Mouse (Mus musculus) c-Kit-positive CD71-positive TER-119-positive erythroid progenitor cells, embryonic 14.5 days (primary cell): ENCODE data around the gene Gsto2.
A peak's percentile ranks its signal among the peaks of the same experiment; 100 is the strongest.

ENCODE experiments used
- DNase-seq: peaks from one replicate; pipeline ENCODE4 v3.0.0-alpha.2; 2013; ENCODE audit warnings: low spot score

Gsto2 gene

DNA sequence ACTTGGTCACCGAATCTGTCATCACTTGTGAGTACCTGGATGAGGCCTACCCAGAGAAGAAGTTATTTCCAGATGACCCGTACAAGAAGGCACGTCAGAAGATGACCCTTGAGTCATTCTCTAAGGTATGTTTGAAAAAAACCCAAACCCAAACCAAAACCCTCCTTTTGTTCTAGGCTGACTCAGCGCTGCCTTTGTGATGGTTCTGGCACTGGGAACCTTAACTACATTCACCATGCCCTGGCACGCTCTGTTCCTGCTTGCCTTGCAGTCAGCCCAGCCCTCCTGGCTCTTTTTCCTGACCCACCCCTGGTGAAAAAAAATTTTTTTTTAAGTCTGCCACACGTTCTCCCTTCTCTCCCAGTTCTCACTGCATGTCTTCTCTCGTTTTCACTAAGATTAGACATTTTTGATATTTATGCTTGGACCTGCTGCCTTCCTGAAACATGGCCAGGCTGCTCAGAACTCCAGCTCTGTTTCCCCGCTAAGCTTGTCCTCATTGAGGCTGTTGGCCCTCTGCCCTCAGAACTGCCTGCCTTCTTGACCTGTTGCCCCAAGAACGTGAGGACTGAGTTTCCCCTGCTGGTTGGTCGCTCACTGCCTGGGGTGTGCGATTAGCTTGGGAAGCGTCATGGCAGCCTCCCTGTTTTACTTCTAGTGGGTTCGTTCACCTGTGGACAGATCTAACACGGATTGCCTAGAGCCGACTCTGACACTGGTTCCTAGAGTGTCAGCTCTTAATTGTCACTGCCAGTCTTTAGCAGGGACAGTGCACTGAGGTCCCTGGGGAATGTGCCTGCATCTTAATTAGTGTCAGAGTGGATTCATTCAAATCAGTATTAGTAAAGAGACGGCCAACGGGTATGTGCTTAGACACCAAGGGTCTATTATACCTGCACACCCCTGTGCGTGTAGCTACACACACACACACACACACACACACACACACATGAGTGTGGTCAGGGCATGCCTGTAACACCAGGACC, 7.1 kb upstream of the Gsto2 start:
- no peak for DNase-seq

GRCm38 (mm10) chr19:47859180-47859579, 6.2 kb upstream of the Gsto2 start:
- no peak for DNase-seq

DNA sequence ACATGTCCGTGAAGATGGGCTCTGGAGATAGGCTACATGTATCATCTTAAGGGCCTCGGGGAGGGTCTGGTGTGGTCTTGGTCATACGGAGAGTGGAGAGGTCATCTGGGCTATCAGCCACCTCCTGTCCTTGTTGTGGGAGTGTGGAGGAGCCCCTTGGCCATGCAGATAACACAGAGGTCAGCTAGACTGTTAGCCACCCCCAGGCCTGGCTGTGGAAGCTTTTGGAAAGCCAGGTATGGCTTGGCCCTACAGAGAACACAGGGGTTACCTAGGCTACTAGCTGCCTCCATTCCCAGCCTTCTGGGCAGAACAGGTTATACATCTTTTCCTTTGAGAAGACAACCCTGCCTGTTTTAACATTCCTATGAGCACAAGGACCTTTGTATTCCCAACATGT, 2.8 kb upstream of the Gsto2 start:
- DNase-seq, result no peak

GRCm38 (mm10) chr19:47864051-47864450, 1.3 kb upstream of the Gsto2 start:
- DNase-seq, result no peak

GRCm38 (mm10) chr19:47864721-47865120, 613 bp upstream of the Gsto2 start:
- no peak for DNase-seq

DNA sequence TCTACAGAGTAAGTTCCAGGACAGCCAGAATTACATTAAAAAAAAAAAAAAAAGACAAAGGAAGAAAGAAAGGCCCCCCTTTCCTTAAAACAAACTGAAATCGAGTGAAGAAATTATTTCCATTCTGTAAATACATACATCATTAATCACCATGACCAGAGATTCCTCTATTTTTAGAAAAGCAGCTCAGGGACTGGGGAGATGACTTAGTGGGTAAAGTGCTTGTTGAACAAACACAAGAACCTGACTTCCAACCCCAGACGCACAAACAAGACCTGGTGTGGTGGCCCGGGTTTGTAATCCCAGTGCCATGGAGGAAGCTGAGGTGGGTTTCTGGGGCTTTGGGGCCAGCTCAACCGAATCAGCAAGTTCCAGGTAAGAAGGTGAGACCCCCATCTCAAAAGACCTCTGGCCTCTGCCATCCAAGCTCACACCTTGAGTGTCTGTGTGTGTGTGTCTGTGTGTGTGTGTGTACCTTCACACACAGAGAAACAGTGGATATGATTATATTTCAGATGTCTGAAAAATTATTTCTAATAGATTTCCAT, 2.4 kb downstream of the Gsto2 start:
- DNase-seq, result no peak

GRCm38 (mm10) chr19:47868951-47869350, 3.6 kb downstream of the Gsto2 start:
- DNase-seq, result no peak

DNA sequence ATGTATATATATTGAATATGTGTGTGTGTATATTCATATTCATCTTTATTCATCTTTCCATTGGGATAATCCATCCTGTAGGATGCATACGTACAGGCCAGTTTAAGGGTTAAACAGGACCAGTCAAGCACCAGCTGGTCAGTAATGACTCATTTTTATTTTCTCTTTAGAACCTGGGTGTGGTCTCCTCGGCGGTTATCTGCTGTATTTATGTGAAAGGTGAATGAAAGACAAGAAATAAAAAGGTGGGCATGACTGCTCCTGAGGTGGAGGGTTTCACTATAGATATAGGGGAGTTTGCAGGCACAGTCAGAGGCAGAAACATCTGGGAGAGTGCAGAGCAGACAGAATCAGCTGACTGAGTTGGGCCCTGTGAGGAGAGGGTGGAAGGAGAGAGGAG, 4.2 kb downstream of the Gsto2 start:
- no peak for DNase-seq

DNA sequence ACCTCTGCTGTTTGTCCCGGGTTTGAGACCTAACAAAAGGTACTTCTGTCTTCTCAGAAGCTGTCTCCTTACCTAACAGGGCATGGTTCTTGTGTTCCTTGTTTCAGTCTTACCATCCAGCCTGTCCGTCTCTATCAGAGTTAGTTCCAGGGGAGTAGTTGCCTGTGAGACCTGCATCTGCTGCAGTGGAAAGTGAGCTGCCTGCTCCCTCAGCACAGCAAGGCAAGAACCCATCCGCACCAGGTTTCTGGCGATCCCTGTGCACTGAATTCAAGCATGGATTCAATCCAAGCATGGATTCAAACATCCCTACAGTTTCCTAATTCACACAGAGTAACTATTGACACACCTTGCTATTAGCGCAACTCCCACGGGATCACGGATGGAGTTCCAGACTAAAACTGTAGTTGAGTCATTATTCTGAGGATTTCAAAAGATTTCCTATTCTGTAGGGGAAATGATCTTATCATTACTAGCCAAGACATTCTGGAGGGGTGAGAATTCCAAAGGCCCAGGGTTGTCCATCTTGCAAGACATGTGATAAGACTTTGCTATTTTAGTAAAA, 4.8 kb downstream of the Gsto2 start:
- no peak for DNase-seq

DNA sequence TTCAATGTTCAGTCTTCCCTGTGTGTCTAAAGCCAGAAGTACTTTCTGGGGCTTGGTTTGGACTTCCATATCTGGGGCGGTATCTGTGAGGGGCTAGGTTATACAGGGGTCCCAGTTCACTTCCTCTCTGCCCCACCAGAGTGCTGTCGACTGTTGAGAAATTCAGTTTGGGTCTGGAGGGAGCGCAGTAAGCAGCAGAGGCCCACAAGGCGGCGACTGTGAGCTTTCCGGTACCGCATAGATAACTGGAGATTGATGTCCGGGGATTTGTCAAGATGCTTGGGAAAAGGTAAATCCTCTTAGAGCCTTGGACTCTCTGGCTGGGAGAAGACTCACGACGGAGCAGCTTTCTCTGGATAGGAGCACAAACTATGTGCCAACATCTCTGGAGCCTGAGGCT, 6.2 kb downstream of the Gsto2 start:
- no peak for DNase-seq

GRCm38 (mm10) chr19:47876252-47876651, 10.9 kb downstream of the Gsto2 start:
- no peak for DNase-seq

GRCm38 (mm10) chr19:47881538-47881937, 16.2 kb downstream of the Gsto2 start:
- DNase-seq, result no peak

DNA sequence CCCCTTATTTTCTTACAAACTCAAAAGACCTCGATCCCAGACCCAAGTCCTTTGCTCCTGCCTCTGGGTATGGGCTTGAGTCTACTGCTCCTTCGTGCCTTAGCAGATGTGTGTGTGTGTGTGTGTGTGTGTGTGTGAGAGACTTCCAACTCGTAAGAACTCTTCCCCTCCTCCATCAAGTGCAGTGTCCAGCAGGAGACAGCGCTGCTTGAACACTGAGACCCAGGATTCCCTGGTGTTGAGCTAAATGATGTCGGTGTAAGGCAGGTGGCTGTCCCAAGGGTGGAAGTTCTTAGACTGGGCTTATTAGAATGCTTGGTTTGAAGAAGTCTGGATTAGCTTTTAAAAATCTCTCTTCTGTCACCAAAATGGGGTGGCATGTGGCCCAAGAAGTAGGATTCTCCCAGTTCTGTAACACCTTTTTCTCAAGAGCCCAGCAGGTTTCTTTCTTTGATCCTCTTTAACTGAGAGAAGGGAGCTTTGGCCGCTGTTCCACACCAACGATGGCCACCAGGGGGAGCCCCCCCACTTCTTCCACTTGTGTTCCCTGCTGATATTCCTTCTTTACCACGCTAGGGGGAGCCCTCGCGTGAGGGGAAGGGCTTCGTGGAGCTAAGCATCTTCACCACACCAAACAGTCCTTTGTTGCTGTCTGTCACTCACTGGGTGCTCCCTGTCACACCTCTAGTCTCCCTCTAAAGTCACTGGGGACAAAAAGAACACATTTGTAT, 17.0 kb downstream of the Gsto2 start:
- DNase-seq, result peak; percentile 85

- no peak for DNase-seq
Measured at GRCm38 (mm10) chr19:47882882-47883254, 17.5 kb downstream of the Gsto2 start.

DNA sequence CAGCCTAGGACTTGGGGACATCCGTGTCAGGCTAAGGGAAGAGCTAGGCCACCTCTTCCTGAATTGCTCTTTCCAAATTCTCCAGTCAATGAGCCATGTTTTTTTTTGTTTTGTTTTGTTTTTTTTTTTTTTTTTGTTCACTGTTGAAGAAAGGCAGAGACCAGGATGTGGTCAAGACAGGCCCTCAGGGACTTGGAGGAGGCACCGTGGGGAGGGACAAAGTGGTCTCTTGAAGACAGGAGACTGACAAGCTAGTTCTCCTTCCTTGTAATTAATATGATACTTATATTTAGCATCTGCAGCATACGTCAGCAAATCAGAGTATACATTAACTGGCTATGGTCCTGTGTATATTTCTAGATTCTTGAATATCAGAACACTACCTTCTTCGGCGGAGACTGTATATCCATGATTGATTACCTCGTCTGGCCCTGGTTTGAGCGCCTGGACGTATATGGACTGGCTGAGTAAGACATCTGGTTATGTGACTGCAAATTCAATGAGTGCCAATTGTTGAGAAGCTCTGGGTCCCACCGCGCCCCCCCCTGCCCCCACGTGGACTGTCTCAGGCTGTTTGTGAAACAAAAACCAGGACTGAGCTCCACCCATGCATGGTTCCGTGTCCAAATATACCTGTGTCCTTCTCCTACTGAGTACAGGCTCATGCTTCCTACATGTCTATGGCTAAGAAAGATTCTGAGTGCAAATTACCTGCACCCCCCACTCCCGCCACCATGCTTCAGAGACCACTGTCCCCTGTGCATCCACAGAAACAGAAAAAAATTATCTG, 19.2 kb downstream of the Gsto2 start:
- DNase-seq, result no peak

DNA sequence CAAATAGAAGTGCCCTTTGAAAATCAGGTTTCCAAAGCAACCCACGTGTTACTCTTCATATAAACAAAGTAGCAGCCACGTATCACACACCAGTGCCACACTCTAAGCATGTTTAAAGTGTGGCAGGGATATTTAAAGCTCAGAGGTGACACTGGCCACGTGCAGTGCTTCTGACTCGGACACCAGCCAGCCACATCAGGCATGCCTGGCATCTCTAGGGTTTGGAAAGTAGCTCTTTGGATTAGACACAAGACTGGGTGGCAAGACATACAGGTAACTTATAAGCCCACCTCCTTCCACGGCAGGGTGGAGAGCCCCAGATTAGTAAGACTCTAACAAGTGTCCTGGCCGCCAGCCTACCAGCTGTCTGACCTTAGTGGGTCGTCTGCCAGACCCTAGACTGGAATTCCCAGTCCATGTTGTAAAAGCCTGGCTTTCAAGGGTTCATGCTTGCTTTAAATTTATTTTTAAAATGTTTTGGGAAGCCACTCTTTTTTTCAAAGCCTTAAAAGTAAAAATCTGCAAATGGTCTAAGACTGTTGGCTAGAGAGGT, 19.9 kb downstream of the Gsto2 start:
- DNase-seq, result no peak

DNA sequence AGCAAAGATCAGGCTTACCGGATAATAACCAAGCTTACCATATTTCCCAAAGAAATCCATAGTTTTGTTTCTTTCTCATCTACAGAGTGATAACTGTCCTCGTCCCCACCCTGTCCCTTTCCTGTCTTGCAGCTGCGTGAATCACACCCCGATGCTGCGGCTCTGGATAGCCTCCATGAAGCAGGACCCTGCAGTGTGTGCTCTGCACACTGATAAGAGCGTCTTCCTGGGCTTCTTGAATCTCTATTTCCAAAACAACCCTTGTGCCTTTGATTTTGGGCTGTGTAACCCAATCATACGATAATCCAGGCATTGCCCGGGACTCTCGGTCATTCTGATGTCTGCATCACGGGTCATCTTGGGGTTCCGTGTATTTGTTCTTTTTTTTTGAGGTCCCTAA, 20.6 kb downstream of the Gsto2 start:
- DNase-seq, result no peak

DNA sequence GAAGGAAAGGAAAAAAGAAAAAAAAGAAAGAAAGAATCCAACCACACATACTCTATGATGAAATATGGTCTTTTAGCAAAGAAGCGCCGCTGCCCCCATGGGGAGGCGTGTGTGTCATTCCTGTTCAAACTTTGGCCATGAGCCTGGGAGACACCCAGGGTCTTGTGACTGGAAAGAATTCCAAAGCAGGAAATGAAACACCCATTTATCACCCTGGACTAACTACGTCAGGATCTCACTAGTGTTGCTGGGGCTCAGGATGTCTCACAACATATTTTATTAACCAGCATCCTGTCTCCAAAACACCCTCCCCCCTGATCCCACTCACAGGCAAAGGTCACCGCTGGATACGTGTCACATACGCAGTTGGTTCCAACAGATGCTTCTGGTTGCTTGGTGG, 21.3 kb downstream of the Gsto2 start:
- DNase-seq, result no peak

DNA sequence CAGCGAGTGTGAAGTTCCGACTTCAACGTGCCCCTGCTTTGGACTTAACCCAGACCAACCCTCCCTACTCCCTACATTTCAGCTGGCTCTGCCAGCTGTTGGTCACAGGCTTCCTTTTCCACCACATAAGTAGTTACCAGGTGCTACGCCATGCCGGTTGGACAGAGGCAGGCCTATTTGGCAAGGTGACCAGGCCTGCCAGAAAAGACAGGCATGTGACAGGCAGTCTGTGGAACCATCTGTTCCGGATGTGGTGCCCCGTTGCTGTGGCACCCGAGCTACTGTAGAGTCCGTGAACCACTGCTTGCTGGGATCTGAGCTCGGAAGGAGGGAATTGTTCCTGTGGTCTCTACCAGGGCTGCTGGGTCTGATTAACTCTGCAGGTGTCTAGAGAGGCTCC, 22.1 kb downstream of the Gsto2 start:
- no peak for DNase-seq

GRCm38 (mm10) chr19:47888037-47888436, 22.7 kb downstream of the Gsto2 start:
- no peak for DNase-seq

DNA sequence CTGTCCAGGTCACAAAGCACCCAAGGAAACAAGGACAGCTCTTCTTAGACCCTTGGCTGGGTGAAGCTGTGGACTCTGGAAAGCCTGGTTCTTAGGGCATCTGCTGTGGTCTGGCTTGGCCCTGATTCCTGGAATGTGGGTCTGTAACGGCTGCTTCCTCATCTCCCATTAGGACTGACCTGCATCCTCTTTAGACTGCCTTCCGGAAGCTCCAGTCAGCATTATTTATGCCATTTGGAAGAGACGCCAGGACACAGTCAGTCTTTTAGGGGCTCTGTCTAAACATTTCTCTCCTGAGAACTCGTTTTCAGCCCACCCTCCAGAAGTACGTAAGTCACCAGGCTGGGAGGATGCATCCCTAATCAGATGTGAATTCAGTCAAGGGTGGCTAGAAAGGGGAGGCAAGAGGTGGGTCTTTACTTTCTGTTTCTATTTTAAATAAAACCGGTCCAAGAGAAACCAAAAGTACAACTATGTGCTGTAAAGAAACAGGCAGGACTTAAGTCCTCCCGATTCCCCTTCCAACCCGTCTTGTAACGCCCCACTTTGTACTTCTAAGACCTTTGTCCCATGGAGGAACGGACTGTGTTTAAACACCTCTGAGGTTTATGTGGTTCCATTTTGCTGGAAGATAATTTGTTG, 25.3 kb downstream of the Gsto2 start:
- no peak for DNase-seq
